Mouse (Mus musculus): ENCODE data around the gene Calr.

DNA sequence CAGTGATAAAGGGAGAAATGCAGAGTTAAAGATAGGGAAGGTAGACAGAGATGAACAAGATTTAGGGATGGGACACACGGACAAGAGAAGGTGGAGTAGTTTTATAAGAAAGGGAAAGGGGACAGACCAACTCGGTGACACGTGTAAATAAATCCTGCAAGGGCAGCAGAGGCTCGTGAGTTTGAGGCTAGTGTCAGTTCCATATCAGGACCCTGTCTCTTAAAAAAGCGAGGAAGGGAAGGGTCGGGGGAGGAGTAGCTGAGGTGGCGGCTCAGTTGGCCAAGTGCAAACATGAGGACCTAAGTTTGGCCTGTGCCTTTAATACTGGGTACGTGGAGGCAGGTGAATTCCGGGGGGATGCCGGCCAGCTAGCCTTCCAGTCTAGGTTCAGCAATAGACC, 35.4 kb downstream of the Calr start:
- TF ChIP-seq CTCF (IDR thresholded peaks at IDR 0.05; ENCODE audit: extremely low read depth, insufficient read depth, low read length) (no peak), POLR2A (IDR thresholded peaks at IDR 0.05; ENCODE audit: extremely low read depth, insufficient read depth, low read length) (no peak)

Measured in cortical plate, adult 2 months (tissue).